Mouse (Mus musculus): ENCODE measurements around the gene Sac3d1.
A peak's percentile ranks its signal among the peaks of the same experiment; 100 is the strongest.
"Not testable (repeated sequence)": the region's sequence is repeated elsewhere in the genome, so short reads cannot be mapped to it uniquely, and the experiment has no call there.

The Sac3d1 gene

GRCm38 (mm10) chr19:6117986-6118676 lies at the start of gene Sac3d1:
TSS of gene Sac3d1 (minus strand) at chr19:6118650.
- DNase-seq (ENCODE audit: low read depth, low spot score), result peak; percentile 97

- peak; percentile 61 for DNase-seq (ENCODE audit: low read depth, low spot score)
Observed at GRCm38 (mm10) chr19:6166750-6167149, 48.3 kb upstream of the Sac3d1 start.

DNA sequence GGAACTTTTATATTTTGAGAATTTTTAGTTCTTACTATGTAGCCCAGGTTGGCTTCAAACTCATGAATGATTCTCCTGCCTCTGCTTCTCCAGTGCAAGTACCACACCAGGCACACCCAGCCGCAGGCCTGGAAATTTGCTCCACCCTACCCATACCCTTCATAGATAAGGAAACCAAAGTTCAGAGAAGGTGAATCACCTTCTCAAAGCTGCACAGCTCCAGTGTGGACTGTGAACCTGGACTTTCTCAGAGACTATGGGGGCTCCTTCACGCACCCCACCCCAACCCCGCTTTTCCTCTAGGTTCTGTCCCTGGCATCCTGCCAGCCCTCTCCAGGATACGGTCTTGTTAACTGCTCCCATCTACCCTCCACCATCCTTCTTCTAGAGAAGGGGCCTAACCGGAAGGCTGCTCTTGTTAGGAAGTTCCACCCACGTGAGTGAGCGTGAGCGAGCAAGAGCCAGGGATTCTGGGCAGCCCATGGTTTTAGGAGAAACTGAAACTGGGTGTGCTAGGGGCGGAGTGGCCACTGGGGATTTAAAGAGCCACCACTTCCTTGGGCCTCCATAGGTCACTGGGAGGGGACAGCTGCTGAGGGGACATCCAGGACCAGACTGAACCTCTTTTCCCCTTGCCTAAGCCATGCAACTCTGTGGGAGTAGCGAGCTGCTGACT lies 45.6 kb upstream of the Sac3d1 start:
- peak; percentile 34 for DNase-seq (ENCODE audit: low read depth, low spot score)

DNA sequence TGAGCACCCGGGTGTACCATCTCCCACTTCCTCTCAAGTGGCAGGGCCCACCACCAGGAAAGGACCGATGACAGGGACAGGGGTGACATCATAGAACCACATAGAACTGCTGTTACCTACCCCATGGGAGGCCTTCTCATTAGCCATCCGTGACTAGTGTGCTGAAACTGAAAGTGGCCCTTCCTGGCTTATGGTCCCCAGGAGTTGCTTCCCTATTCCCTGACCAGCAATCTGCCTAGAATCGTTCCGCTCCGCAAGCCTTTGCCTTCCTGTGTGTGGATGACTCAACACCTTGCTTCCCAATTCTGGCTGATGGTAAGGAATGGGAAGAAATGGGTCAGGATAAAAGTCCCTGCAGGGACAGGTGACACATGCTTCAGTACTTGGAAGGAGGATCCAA lies 38.8 kb upstream of the Sac3d1 start:
- no peak for DNase-seq (ENCODE audit: low read depth, low spot score)

DNA sequence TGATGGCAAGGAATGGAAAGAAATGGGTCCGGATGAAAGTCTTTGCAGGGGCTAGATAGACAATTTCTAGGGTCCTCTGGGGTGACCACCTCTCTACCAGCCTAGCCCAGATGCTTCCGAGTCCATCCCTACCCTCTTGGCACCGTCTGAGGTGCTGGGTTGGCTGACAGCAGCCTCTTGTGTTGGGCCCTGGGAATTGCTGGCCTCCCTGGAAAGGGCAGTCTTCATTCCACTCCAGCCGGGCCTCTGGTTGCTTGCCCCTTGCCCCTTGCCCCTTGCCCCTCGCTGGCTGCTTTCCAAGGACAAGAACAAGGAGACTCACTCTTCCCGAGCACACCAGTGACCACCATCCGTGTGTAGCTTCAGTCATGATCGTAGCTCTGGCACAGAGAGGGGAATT lies 37.9 kb upstream of the Sac3d1 start:
- DNase-seq (ENCODE audit: low read depth, low spot score), result no peak

GRCm38 (mm10) chr19:6155174-6155573 lies 36.7 kb upstream of the Sac3d1 start:
- DNase-seq (ENCODE audit: low read depth, low spot score), result no peak

DNA sequence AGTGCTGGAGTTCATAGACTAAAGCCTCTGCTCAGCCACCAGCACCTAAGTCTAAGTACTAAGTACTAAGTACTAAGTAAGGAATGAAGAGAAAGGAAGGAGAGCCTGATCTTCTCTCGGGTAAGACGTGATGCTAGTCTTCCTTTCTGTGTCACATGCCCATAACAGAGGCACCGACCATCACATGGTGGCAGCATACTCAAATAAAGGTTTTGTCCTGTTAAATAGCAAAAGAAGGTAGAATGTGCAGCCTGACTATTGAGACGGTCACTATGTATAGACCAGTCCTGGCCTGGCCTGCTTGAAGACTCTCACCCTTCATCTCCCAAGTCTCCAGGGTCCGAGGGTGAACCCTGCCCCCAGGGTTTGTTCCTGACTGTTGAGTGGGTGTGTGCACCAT lies 26.4 kb upstream of the Sac3d1 start:
- no peak for DNase-seq (ENCODE audit: low read depth, low spot score)

GRCm38 (mm10) chr19:6141394-6141749 lies 22.9 kb upstream of the Sac3d1 start, which contains the start of gene Arl2:
TSS of gene Arl2 (minus strand) at chr19:6141548.
- DNase-seq (ENCODE audit: low read depth, low spot score), result peak; percentile 96

- DNase-seq (ENCODE audit: low read depth, low spot score), result peak; percentile 99
Observed at GRCm38 (mm10) chr19:6140678-6141393, 22.4 kb upstream of the Sac3d1 start, which contains the start of gene Batf2. TSS of gene Batf2 (plus strand) at chr19:6140983.

GRCm38 (mm10) chr19:6140374-6140677 lies 21.9 kb upstream of the Sac3d1 start:
- DNase-seq (ENCODE audit: low read depth, low spot score), result no peak

DNA sequence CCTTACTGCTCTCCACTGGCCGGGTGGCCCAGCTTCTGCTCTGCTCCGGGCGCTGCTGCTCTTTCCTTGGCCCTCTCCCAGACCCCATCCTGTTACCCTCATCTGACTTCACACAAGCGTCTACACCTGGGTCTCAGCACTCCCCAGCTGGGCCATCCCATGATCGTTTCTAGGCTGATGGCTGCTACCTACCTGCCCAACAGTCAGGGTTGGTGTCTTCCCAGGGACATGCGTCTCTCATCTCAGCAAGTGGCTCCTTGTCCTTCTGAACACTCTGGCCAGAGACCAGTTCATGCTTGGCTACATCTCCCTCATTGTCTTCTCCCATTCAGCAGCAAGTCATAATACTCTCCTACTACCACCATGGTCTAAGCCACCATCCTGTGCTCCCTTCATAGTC lies 21.3 kb upstream of the Sac3d1 start:
- DNase-seq (ENCODE audit: low read depth, low spot score), result no peak

DNA sequence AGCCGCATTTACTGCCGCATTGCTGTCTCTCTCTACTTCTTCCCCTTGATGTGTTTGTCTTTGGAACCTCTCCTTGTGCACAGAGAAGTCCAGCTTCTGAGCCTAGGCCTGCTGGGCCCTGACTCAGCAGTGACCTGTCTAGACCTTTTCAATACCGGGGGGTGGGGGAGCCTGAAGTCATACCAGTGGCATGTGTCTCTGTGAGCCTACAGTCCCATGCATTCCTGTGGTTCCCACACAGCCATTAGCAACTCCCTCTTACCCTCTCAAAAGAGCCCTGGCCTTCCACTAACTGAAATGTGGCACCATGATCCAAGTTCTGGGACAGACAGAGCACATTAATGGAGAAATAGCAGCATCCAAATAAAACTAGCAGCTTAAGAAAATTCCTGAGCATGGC lies 17.9 kb upstream of the Sac3d1 start:
- no peak for DNase-seq (ENCODE audit: low read depth, low spot score)

DNA sequence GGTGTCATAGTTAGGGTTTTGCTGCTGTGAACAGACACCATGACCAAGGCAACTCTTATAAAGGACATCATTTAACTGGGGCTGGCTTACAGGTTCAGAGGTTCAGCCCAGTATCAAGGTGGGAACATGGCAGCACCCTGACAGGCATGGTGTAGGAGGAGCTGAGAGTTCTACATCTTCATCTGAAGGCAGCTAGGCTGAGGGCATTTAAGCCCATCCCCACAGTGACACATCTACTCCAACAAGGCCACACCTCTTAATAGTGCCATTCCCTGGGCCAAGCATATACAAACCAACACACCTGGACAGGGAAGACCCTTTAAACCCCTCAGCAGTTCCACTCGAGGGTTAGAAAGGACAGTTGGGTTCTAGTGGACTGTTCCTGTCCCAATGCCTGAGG lies 14.7 kb upstream of the Sac3d1 start:
- not testable (repeated sequence) for DNase-seq (ENCODE audit: low read depth, low spot score)

DNA sequence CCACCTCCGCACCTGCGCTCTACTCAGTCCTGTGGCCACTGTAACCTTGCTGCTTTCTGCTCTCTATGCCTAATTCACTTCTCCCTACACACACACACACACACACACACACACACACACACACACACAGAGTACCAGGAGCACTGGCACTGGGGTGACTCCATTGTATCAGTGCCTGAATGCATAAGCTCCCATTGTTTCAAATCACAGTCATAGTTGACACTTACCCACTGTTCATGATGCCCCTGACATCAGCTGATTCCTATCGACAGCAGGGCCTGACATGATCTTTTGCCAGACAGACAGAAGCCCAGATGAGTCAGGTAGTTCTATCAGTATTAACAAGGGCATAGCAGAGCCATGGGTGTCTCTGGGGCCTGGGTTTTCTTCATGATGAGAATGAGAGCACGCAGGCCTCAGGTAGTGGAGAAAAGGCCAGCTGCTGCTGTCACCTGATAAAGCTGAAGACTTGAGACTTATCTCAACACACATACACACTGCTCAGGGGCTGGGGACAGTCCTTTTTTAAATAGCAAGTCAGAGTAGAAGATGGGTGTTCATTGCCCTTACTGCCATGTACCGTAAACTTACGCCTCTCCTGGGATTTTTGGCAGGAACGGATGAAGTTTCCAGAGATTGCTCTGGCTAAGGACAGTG lies 13.8 kb upstream of the Sac3d1 start:
- DNase-seq (ENCODE audit: low read depth, low spot score), result no peak

GRCm38 (mm10) chr19:6130414-6131128 lies 12.1 kb upstream of the Sac3d1 start:
- not testable (repeated sequence) for DNase-seq (ENCODE audit: low read depth, low spot score)

DNA sequence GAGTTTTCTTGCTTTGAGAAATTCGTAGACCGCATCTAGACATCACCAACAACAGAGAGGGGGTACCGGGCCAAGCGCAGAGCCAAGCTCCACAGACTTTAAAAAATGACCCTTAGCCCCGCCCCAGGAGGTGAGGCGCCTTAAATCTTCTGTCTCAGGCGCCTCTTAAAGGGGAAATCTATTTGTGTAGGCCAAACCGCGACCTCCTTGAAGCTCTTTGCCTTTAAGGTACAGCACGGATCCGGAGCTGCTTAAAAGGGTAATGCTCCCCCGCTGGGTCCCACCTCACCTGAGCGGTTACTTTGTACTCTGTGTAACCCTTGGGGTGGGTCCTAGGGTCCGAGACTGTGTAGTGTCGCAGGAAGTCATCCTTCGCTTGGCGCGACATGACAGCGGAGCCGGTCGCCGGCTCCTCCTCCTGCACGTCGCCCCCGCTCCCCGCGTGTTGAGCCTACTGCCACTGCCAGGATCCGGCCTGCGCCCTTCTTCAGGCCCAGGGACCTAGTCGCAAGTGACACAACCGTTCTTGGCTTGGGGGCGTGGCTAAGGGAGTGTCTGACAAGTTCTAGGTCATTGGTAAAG lies 9.4 kb upstream of the Sac3d1 start, which contains the start of gene Snx15:
TSS of gene Snx15 (minus strand) at position 545 of the 582 bp plus-strand sequence.
- peak; percentile 99 for DNase-seq (ENCODE audit: low read depth, low spot score)

DNA sequence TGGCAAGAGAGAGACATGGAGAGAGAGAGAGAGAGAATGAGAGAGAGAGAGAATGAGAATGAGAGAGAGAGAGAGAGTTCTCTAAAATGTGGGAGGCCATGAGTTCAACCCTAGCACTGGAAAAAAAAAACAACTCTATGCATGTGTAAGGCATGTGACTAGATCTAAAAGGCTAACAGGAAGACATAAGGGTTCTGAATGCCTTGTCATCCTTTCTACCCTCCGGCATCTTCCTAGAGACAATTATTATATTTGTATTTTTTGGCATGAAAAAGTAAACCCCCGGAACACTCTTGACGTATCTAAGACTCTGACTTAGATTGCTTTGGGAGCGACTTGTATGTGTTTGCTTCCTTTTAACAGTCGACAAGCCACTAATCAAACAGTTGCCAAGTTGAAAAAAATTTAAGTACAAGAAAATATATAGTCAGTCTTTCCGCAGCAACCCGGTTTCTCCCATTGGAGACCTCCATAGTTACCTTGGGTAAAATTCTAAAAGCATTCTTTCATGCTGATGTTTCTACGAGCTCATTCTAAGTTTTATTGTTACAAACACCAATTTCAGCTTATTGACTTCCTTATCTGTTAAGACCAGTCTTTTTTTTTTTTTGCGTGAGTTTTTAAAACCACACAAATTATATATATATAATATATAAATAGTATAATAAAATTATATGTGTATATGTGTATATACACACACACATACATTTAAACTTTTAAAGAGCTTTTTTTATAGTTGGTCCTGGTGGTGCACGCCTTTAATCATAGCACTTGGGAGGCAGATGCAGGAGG lies 8.5 kb upstream of the Sac3d1 start:
- DNase-seq (ENCODE audit: low read depth, low spot score), result no peak

DNA sequence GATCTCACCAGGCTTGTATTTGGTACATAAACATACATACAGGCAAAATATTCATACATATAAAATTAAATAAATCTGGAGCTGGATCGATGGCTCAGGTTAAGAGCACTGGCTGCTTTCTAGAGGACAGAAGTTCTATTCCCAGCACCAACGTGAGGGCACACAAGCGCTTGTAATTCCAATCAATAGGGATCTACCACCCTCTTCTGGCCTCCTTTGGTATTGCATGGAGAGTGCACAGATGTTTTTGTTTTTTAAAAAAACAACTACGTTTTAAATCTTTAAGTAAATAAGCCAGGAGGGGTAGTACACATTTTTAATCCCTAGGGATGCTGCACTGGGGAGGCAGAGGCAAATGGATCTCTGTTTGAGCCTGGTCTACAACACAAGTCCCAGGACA lies 7.8 kb upstream of the Sac3d1 start:
- DNase-seq (ENCODE audit: low read depth, low spot score), result peak; percentile 88

- DNase-seq (ENCODE audit: low read depth, low spot score), result no peak
Observed at GRCm38 (mm10) chr19:6124898-6125297, 6.4 kb upstream of the Sac3d1 start.

DNA sequence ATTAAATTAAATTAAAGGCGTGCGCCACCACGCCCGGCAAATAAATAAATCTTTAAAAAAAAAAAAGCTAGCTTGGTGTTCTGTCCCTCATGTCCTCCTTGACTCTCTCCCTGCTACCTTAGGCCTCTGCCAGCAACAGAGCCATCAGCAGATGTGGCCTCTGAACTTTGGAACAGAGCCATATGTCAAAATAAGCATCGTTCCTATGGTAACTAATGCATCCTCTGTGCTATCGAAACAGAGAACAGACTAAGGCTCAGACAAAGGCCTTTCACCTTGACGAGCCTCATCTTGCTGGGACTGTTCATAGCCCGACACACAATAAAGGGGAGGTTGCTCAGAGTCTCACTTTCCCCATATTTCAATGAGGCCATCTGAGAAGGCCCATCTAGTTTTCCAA lies 4.9 kb upstream of the Sac3d1 start:
- DNase-seq (ENCODE audit: low read depth, low spot score), result no peak

Measured in ZHBTc4 (cell line).